Mouse (Mus musculus) gastrocnemius, adult 2 months (tissue): ENCODE data around the gene Acox3. TPM values are rescaled to one million over a fixed set of nuclear protein-coding genes. Genes with fewer than 3 reads are reported as not detected.

Experiments
- DNase-seq: peaks from one replicate; pipeline ENCODE4 v3.0.0; 2022
- H3K27ac ChIP-seq: fragments of 200-600 bp; 2 replicates; pipeline ENCODE4 v1.8.1; 2022; ENCODE audit warnings: mild to moderate bottlenecking
- H3K4me3 ChIP-seq: fragments of 200-600 bp; 2 replicates; pipeline ENCODE4 v1.8.1; 2022; ENCODE audit warnings: mild to moderate bottlenecking, moderate library complexity
- CTCF ChIP-seq: fragments of 200-600 bp; IDR thresholded peaks from 2 replicates; pipeline ENCODE4 v1.8.1; 2022; ENCODE audit warnings: antibody characterized with exemption, mild to moderate bottlenecking, moderate library complexity
- intact Hi-C: fragments of 180-260 bp; cut with DNase I; formaldehyde crosslinking; loops from one replicate; pipeline ENCODE4 v1.15.1; 2025
- total RNA-seq, 2 experiments: library from RNA; stranded (reverse); gene quantifications; 2 replicates each; pipeline ENCODE4 v1.2.3; 2021

Acox3 gene
- total RNA-seq, 2 experiments from 2014 or later: 15.4 to 18.0 TPM

GRCm38 (mm10) chr5:35606800-35607199 is 24.0 kb downstream of the Acox3 start:
- Histone ChIP-seq H3K4me3 (no peak overlapping the region), H3K27ac (no peak overlapping the region)
- DNase-seq: no peak
- no peak for TF ChIP-seq CTCF
- intact Hi-C loops: no loop called here

- TF ChIP-seq CTCF: no peak
- intact Hi-C loops: no loop called here
- DNase-seq: peak; percentile 49
- Histone ChIP-seq H3K4me3 (no peak overlapping the region), H3K27ac (peak overlapping the region; percentile 74; the same call in 1 of the 2 replicates)
Measured at GRCm38 (mm10) chr5:35607784-35608183, 24.9 kb downstream of the Acox3 start.

- no peak overlapping the region for H3K4me3 ChIP-seq
- no peak for DNase-seq
- intact Hi-C loops: no loop called here
- H3K27ac ChIP-seq: peak overlapping the region; percentile 74
- TF ChIP-seq CTCF: no peak
Measured at GRCm38 (mm10) chr5:35608559-35608958, 25.7 kb downstream of the Acox3 start.

- intact Hi-C loops: no loop called here
- H3K4me3 ChIP-seq: no peak overlapping the region
- no peak for TF ChIP-seq CTCF
- H3K27ac ChIP-seq: peak overlapping the region; percentile 74
- peak; percentile 89 for DNase-seq
Measured at GRCm38 (mm10) chr5:35609381-35609780, 26.5 kb downstream of the Acox3 start.

GRCm38 (mm10) chr5:35609971-35610370 is 27.1 kb downstream of the Acox3 start:
- intact Hi-C loops: loop anchor here (5.0 kb wide), 1 partner anchor 62 kb away; no protein-coding TSS in a partner anchor
- Histone ChIP-seq H3K27ac (peak overlapping the region; percentile 74), H3K4me3 (no peak overlapping the region)
- TF ChIP-seq CTCF: no peak
- DNase-seq: no peak

GRCm38 (mm10) chr5:35610381-35610780 is 27.5 kb downstream of the Acox3 start:
- Histone ChIP-seq H3K4me3 (no peak overlapping the region), H3K27ac (peak overlapping the region; percentile 74)
- no peak for TF ChIP-seq CTCF
- intact Hi-C loops: loop anchor here (5.0 kb wide), 1 partner anchor 62 kb away; no protein-coding TSS in a partner anchor
- DNase-seq: no peak

- intact Hi-C loops: loop anchor here (5.0 kb wide), 1 partner anchor 61 kb away; no protein-coding TSS in a partner anchor
- no peak overlapping the region for H3K4me3 ChIP-seq
- TF ChIP-seq CTCF: no peak
- H3K27ac ChIP-seq: no peak overlapping the region
- DNase-seq: peak; percentile 52
Measured at GRCm38 (mm10) chr5:35611170-35611569, 28.3 kb downstream of the Acox3 start.

GRCm38 (mm10) chr5:35611900-35612299 is 29.1 kb downstream of the Acox3 start:
- TF ChIP-seq CTCF: peak; percentile 10; the same call in 1 of the 2 replicates
- no peak overlapping the region for H3K27ac ChIP-seq
- intact Hi-C loops: loop anchor here (5.0 kb wide), 1 partner anchor 60 kb away; no protein-coding TSS in a partner anchor
- DNase-seq: peak; percentile 53
- no peak overlapping the region for H3K4me3 ChIP-seq

- intact Hi-C loops: loop anchor here (5.0 kb wide), 1 partner anchor 60 kb away; no protein-coding TSS in a partner anchor
- TF ChIP-seq CTCF: no peak
- no peak for DNase-seq
- Histone ChIP-seq H3K27ac (no peak overlapping the region), H3K4me3 (no peak overlapping the region)
Measured at GRCm38 (mm10) chr5:35612722-35613121, 29.9 kb downstream of the Acox3 start.

- intact Hi-C loops: no loop called here
- no peak for DNase-seq
- Histone ChIP-seq H3K4me3 (no peak overlapping the region), H3K27ac (peak overlapping the region; percentile 54)
- TF ChIP-seq CTCF: no peak
Measured at GRCm38 (mm10) chr5:35616943-35617342, 34.1 kb downstream of the Acox3 start.

- H3K27ac ChIP-seq: no peak overlapping the region
- no peak overlapping the region for H3K4me3 ChIP-seq
- DNase-seq: no peak
- intact Hi-C loops: no loop called here
- no peak for TF ChIP-seq CTCF
Measured at GRCm38 (mm10) chr5:35621114-35621513, 38.3 kb downstream of the Acox3 start.

GRCm38 (mm10) chr5:35623831-35624230 is 41.0 kb downstream of the Acox3 start:
- no peak for TF ChIP-seq CTCF
- intact Hi-C loops: no loop called here
- no peak for DNase-seq
- Histone ChIP-seq H3K4me3 (no peak overlapping the region), H3K27ac (peak overlapping the region; percentile 59)

GRCm38 (mm10) chr5:35624751-35625239 is 42.0 kb downstream of the Acox3 start:
- no peak for TF ChIP-seq CTCF
- Histone ChIP-seq H3K4me3 (no peak overlapping the region), H3K27ac (peak overlapping the region; percentile 62)
- peak; percentile 91 for DNase-seq
- intact Hi-C loops: no loop called here

GRCm38 (mm10) chr5:35626408-35626807 is 43.6 kb downstream of the Acox3 start:
- no peak for DNase-seq
- Histone ChIP-seq H3K27ac (no peak overlapping the region), H3K4me3 (no peak overlapping the region)
- no peak for TF ChIP-seq CTCF
- intact Hi-C loops: no loop called here
